Mouse (Mus musculus): Measurements from ENCODE around the gene Fzd9.

DNA sequence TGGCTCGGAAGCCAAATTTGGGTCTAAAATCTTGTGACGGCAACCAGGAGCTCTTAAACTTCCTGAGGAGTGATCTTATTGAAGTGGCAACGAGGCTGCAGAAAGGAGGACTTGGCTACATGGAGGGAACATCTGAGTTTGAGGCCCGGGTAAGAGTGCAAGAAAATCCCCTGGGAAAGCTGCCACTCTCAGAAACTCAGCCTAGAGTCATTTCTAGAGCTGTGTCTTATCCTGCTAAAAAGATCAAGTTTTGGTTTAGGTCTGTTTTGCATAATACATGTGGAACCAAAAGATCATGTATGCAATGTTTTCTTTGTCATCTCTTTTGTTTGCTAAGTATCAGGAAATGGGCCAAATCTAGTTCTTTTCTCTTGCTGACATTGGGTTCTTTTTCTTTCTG is 20.8 kb downstream of the Fzd9 start:
- no peak for TF ChIP-seq TCF12 (IDR thresholded peaks at IDR 0.05; ENCODE audit: insufficient read depth, poor library complexity, severe bottlenecking)
- TF ChIP-seq POLR2A (IDR thresholded peaks at IDR 0.05; ENCODE audit: insufficient read length, low read depth) = no peak
- TF ChIP-seq MAX (IDR thresholded peaks at IDR 0.05; ENCODE audit: low read depth) = no peak
- no peak for TF ChIP-seq SRF (IDR thresholded peaks at IDR 0.05; ENCODE audit: control insufficient read depth, insufficient read length, low read depth)
- TF ChIP-seq MYOG (IDR thresholded peaks at IDR 0.05; ENCODE audit: control insufficient read depth in 1 of 3, insufficient read depth in 1 of 3, insufficient read length in 2 of 3, low read depth in 2 of 3) = no peak
- no peak for TF ChIP-seq REST (IDR thresholded peaks at IDR 0.05; ENCODE audit: insufficient read depth, insufficient read length)
- TF ChIP-seq MYOD1 (IDR thresholded peaks at IDR 0.05; ENCODE audit: control insufficient read depth in 1 of 3, insufficient read length in 2 of 3, low read depth in 2 of 3) = no peak
- TF ChIP-seq E2F4 (IDR thresholded peaks at IDR 0.05; ENCODE audit: insufficient read depth) = no peak
- no peak for TF ChIP-seq USF1 (IDR thresholded peaks at IDR 0.05; ENCODE audit: low read depth)
- TF ChIP-seq POLR2AphosphoS2 (IDR thresholded peaks at IDR 0.05; ENCODE audit: insufficient read length, low read depth) = no peak
- no peak for TF ChIP-seq CEBPB (IDR thresholded peaks at IDR 0.05; ENCODE audit: insufficient read depth, poor library complexity, severe bottlenecking)
